Mouse (Mus musculus) left cerebral cortex, postnatal 14 days (tissue): Measurements from ENCODE around the gene Matn3. TPM values are rescaled to one million over a fixed set of nuclear protein-coding genes. Genes with fewer than 3 reads are reported as not detected.
A peak's percentile ranks its signal among the peaks of the same experiment; 100 is the strongest.
"Not testable (repeated sequence)": the region's sequence is repeated elsewhere in the genome, so short reads cannot be mapped to it uniquely, and the experiment has no call there.

Experiments
- DNase-seq, 2 experiments: peaks; one replicate each; pipeline ENCODE4 v3.0.0; 2021 to 2022; ENCODE audit warnings: low spot score in 2 of 2, mixed read lengths in 1 of 2
- intact Hi-C: fragments of 180-260 bp; cut with DNase I; formaldehyde crosslinking; loops from one replicate; pipeline ENCODE4 v1.15.1; 2025
- total RNA-seq, 2 experiments: library from RNA; stranded (reverse); gene quantifications; 2 replicates each; pipeline ENCODE4 v1.2.3; 2021

Matn3 gene
- total RNA-seq, 2 experiments from 2014 or later = 0.17 to 0.22 TPM

- no peak for DNase-seq
- intact Hi-C loops = loop anchor here (5.0 kb wide), 1 partner anchor 44 kb away; the partner anchor contains the start of gene Wdr35
Observed at GRCm38 (mm10) chr12:8928766-8929165, 19.0 kb upstream of the Matn3 start.

GRCm38 (mm10) chr12:8931083-8931482, 16.6 kb upstream of the Matn3 start:
- no peak for DNase-seq
- intact Hi-C loops = no loop called here

GRCm38 (mm10) chr12:8935349-8935748, 12.4 kb upstream of the Matn3 start:
- intact Hi-C loops = no loop called here
- no peak for DNase-seq

GRCm38 (mm10) chr12:8936210-8936609, 11.5 kb upstream of the Matn3 start:
- intact Hi-C loops, DNase-seq: not testable (repeated sequence)

GRCm38 (mm10) chr12:8939490-8939889, 8.2 kb upstream of the Matn3 start:
- DNase-seq = no peak
- intact Hi-C loops = no loop called here

- no peak for DNase-seq
- intact Hi-C loops = no loop called here
Observed at GRCm38 (mm10) chr12:8940011-8941005, 7.4 kb upstream of the Matn3 start.

GRCm38 (mm10) chr12:8941131-8941615, 6.6 kb upstream of the Matn3 start:
- intact Hi-C loops = no loop called here

GRCm38 (mm10) chr12:8941699-8942392, 5.9 kb upstream of the Matn3 start:
- intact Hi-C loops = no loop called here
- DNase-seq = no peak

More at GRCm38 (mm10) chr12:8941131-8941615, 6.6 kb upstream of the Matn3 start:
- no peak for DNase-seq

GRCm38 (mm10) chr12:8947163-8947562, 566 bp upstream of the Matn3 start:
- DNase-seq = no peak
- intact Hi-C loops = no loop called here

GRCm38 (mm10) chr12:8953136-8953535, 5.4 kb downstream of the Matn3 start:
- no peak for DNase-seq
- intact Hi-C loops = no loop called here

GRCm38 (mm10) chr12:8954161-8954561, 6.4 kb downstream of the Matn3 start:
- no peak for DNase-seq
- intact Hi-C loops = no loop called here

GRCm38 (mm10) chr12:8961607-8962316, 14.0 kb downstream of the Matn3 start:
- DNase-seq = no peak
- intact Hi-C loops = no loop called here

- DNase-seq = no peak
- intact Hi-C loops = loop anchor here (5.0 kb wide), 1 partner anchor 43 kb away; no protein-coding TSS in a partner anchor
Observed at GRCm38 (mm10) chr12:8969828-8970227, 22.1 kb downstream of the Matn3 start.

GRCm38 (mm10) chr12:8973820-8974465, 26.2 kb downstream of the Matn3 start, which contains the start of gene Wdr35:
TSS of gene Wdr35 (plus strand) at chr12:8973892.
- intact Hi-C loops = loop anchor here (5.0 kb wide), 1 partner anchor 47 kb away; no protein-coding TSS in a partner anchor
- peak; percentile 88 to 93 for DNase-seq

- no peak for DNase-seq
- intact Hi-C loops = no loop called here
Observed at GRCm38 (mm10) chr12:8975076-8975475, 27.3 kb downstream of the Matn3 start.

- no peak for DNase-seq
- intact Hi-C loops = no loop called here
Observed at GRCm38 (mm10) chr12:8993231-8993630, 45.5 kb downstream of the Matn3 start.

GRCm38 (mm10) chr12:8998318-8998717, 50.6 kb downstream of the Matn3 start:
- intact Hi-C loops = loop anchor here (5.0 kb wide), 1 partner anchor 231 kb away; no protein-coding TSS in a partner anchor
- DNase-seq = no peak

GRCm38 (mm10) chr12:9002038-9002648, 54.4 kb downstream of the Matn3 start:
- intact Hi-C loops = loop anchor here (2.0 to 10.0 kb wide), 2 partner anchors 113 to 287 kb away; no protein-coding TSS in a partner anchor
- peak; percentile 70 to 82 for DNase-seq
